Mouse (Mus musculus): ENCODE measurements around the gene Slitrk5. TPM values are rescaled to one million over a fixed set of nuclear protein-coding genes. Genes with fewer than 3 reads are reported as not detected.
"Not testable (repeated sequence)": the region's sequence is repeated elsewhere in the genome, so short reads cannot be mapped to it uniquely, and the experiment has no call there.

Slitrk5 gene
- not detected for polyA plus RNA-seq (2017; shearing (Covaris generic))

- ATAC-seq: no peak
Measured at GRCm38 (mm10) chr14:111674664-111675147, at the start of gene Slitrk5. TSS of gene Slitrk5 (plus strand) at chr14:111675097.

- no peak for ATAC-seq
Measured at GRCm38 (mm10) chr14:111672942-111673341, 2.0 kb upstream of the Slitrk5 start.

- ATAC-seq: no peak
Measured at GRCm38 (mm10) chr14:111675211-111676165, 591 bp downstream of the Slitrk5 start.

GRCm38 (mm10) chr14:111676166-111676581 is 1.3 kb downstream of the Slitrk5 start:
- no peak for ATAC-seq

- no peak for ATAC-seq
Measured at GRCm38 (mm10) chr14:111676851-111677291, 2.0 kb downstream of the Slitrk5 start.

- ATAC-seq: no peak
Measured at GRCm38 (mm10) chr14:111677361-111678070, 2.6 kb downstream of the Slitrk5 start.

- ATAC-seq: no peak
Measured at GRCm38 (mm10) chr14:111680271-111680670, 5.4 kb downstream of the Slitrk5 start.

- ATAC-seq: no peak
Measured at GRCm38 (mm10) chr14:111681092-111681708, 6.3 kb downstream of the Slitrk5 start.

- no peak for ATAC-seq
Measured at GRCm38 (mm10) chr14:111681773-111682172, 6.9 kb downstream of the Slitrk5 start.

- ATAC-seq: no peak
Measured at GRCm38 (mm10) chr14:111683543-111683942, 8.6 kb downstream of the Slitrk5 start.

GRCm38 (mm10) chr14:111690139-111690538 is 15.2 kb downstream of the Slitrk5 start:
- not testable (repeated sequence) for ATAC-seq

GRCm38 (mm10) chr14:111729833-111730232 is 54.9 kb downstream of the Slitrk5 start:
- no peak for ATAC-seq

Data from CD4-positive, CD25-positive, alpha-beta regulatory T cell, adult 4 months (primary cell).